Mouse (Mus musculus): Measurements from ENCODE around the gene Smim24.

Gene Smim24

DNA sequence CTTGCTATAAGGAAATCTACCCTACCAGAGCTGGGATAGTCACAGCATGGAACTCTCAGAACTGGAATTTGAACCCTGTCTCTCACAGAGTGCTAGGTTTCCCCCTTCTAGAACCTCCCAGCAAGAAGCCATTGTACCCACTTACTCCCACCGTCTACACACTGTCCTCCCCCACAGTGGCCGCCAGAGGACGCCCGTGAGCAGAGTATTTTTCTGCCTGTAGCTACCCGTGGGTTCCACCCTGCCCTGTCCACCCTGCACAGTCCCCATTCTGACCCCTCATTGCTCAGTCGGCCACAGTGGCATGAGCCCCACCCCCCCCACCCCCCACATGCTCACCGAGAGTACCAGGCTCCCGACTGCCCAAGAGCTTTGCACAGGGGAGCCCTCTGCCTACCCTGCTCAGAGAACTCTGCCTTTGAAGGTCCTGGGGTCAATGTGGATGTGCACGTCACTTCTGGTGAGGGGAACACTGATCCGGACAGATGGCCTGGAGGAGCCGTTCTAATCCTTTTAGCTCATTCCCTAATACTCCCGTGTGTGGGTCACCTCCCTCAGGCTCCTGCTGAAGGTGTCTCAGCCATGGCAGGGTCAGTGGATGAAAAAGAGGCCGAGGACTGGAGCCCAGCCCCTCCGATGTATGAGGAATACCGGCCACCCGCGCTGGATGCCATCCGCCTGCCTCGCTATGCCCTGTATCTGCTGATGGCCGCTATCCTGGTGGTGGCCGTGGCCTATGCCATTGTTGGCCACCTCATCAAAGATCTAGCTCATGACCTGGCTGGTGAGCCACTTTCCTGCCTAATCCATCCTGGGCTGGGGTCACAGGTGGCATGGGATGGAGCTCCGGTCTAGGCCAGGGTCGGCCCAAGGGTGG, 2.8 kb upstream of the Smim24 start:
- in situ Hi-C loops (cut with MboI, MseI) = no loop called here

DNA sequence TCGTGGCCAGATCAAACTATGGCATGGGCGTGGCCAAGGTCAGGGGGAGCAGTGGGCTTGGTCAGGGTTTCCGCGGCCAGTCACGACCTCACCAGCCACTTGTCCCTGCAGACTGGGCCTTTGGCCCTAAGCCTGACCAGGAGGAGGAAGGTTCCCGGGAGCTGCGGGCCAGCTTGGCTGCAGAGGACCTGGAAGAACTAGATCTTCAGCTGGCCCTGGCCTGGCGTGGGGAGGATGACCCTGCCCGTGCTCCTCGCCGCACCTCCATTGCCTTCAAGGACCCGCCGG, 2.2 kb upstream of the Smim24 start:
- in situ Hi-C loops (cut with MboI, MseI) = no loop called here

DNA sequence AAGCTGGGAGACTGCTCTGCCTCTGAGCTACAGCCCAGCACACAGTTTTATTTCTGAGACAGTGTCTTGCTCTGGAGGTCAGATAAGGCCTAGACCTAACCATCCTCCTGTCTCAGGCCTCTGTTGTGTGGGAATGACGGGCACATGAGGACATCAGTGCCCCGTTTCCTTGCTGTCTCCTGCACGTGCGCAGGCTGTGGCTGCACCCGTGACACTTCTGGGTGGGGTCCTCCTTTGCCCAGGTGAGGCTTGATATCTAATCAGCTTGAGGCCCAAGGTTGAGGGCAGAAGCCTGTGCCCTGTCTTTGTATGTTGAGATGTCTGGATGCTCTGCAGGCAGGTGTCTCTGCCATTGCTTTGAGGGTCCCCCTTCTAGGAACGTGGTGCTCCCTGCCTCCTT, 581 bp upstream of the Smim24 start:
- in situ Hi-C loops (cut with MboI, MseI) = no loop called here

DNA sequence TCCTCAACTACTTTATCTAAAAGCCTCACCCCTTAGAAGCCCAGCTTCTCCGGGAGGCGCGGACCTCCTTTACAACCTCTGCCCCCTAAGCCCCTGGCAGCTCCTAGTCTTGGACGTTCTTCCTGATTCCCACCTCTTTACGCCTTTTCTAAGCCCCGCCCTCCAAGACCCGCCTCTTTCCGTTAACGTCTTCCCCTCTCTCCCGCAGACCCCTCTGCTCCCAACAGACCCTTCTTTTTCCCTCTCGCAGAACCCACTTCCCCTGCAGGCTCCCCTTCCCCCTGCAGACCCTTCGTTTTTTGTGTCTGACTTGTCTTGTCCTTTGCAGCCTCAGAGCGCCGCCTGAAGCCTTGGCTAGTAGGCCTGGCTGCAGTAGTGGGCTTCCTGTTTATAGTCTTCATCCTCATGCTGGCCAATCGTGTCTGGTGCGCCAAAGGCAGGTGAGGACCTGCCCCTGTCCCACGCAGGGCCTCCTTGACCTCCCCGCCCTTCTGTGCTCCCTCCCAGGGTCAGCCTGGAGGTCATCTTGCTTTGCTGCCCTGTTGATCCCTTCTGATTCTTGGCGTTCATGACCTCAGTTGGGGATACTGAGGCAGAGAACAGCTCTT, 709 bp downstream of the Smim24 start:
- in situ Hi-C loops (cut with MboI, MseI) = no loop called here

DNA sequence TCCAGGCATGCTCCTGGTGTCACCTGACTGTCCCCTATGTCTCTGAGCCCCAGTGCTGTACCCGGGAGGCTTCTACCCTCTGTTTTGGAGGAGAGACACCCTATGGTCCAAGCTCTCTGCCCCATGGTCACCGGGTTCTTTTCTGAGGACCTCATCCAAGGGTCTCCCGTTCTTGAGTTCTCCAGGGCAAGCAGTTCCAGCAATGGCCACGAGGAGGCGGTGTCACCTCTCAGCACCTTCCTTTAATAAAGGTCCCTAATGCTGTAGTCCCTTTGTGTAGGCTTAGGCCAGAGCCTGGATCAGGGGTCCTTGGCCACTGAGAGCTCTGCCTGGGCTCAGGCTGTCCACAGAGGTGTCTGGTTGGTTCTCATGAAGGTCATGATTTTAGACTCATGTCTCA, 2.3 kb downstream of the Smim24 start:
- in situ Hi-C loops (cut with MboI, MseI) = loop anchor here (5.0 kb wide), 1 partner anchor 137 kb away; no protein-coding TSS in a partner anchor

DNA sequence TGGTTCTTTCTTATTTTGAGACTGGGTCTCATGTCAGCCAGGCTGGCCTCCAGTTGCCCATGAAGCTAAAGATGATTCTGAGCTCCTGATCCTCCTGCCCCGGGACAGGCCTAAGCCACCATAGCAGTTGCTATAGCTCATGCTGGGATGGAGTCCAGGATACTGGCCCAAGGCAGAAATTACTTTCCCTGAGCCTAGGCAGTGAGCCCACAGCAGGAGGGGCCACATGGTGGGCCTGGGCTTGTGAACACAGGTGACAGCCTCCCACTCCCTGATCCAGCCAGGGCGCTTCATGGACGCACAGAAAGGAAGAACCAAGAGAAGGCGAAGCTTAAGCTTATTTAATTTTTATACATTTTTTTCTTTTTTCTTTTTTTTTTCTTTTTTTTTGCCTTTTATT, 3.0 kb downstream of the Smim24 start:
- in situ Hi-C loops (cut with MboI, MseI) = loop anchor here (5.0 kb wide), 1 partner anchor 136 kb away; no protein-coding TSS in a partner anchor

DNA sequence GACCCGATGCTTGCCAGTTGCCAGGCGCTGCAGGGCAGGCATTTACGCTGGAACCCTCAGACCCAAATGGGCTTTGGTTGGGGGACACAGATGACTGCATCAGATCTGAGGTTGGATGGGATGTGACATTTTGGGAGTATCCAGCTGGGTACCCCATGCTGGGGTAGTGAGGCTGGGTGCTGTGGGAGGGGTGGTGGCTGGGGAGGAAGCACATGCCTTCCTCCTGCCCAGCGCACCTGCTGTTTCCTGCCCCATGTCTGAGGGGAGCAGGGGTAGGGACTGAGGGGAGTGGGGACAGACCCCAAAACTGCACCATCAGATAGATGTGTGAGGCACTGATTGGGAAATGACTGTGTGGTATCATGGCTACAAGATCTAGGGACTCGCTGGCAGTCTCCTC, 3.9 kb downstream of the Smim24 start:
- in situ Hi-C loops (cut with MboI, MseI) = loop anchor here (5.0 kb wide), 1 partner anchor 136 kb away; no protein-coding TSS in a partner anchor

DNA sequence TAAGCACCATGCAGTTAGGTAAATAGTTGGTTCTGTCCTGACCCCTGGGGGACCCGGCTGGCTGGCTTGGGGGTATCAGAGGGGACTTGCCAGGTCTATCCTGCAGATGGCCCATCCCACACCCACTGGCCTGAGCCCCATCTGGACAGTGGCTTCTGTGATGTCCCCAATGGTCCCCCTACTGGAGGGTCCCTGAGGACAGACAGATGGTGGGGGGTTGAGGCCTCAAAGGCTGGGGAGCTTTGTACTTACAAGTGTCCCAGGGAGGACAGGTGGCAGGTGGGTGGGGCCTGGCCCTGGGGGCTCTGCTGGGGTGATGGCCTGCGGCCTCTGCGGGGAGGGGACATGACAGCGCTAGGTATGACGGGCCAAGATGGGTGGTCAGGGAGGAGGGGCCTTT, 6.4 kb downstream of the Smim24 start:
- in situ Hi-C loops (cut with MboI, MseI) = loop anchor here (5.0 kb wide), 1 partner anchor 133 kb away; no protein-coding TSS in a partner anchor

DNA sequence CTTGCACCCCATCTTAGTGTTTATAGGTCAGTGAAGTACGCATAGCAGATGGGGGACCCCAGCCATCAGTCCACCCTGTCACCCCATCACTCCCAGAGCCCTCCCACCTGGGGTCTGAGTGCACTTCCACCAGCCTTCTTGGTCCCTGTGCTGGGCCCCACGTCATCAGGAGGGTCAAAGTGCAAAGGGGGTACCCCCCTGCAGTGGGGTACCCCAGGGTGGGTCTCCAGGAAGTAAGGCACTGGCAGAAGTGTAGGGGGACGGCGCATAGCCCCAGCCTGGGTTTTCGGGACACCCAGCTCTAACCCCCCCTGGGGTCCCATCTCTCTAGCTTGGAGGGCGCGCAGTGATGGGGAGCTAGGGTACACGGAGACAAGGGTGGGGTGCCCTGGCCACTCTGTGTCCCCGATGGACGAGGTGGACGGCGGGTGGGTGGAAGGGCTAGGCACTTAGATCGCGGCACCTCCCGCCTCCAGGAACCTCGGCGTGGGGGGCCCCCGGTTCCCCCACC, 7.0 kb downstream of the Smim24 start:
- in situ Hi-C loops (cut with MboI, MseI) = loop anchor here (5.0 kb wide), 1 partner anchor 132 kb away; no protein-coding TSS in a partner anchor

DNA sequence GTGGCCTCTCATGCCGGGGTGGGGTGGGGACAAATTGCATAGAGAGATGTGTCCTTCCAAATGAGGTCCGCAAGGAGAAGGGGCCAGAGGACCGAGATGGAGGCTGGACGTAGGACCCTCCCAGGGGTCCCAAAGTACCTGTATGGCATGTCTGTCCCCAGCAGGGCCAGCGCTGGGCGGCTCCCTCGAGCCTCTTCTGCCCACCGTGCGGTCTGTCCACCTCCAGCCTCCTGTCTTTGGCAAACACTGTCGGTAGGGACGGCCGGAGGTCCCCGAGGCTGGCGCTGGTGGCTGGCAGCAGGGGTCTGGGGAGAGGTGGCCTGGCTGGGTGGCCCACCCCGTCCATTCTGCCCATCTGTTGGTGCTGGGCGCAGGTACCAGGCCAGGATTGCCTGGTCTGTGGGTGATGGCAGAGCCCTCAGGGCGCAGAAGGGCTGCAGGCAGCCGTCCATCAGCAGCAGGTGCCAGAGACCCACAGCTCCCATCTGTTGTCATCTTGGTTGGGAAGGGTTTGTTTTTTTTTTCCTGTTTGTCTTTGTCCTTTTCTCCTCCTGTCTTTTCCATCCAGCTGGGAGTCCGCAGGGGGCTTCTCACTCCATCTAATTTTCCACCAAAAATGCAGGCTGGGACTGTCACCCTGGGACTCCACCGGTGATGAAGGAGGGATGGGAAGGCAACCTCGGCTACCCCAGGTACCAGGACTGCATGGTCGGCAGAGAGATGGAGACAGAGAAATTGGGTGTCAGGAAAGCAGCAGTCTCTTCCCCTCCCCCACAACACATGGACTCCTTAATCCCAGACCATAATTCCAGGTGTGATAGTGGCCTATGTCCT, 7.7 kb downstream of the Smim24 start:
- in situ Hi-C loops (cut with MboI, MseI) = no loop called here

DNA sequence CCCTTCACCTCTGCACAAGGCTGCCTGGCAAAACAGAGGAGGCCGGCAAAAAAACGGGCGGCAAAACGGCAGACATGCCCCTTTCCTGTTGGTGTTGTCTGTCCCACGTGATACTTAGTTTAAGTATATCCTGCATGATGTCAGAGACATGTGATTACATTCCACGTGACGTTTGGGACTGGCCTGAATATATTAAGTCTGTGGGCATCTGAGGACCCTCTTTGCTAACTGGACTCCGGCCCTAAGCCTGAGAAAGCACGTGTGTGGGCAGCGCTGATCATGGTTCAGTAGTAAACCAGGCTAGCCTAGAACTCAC, 8.3 kb downstream of the Smim24 start:
- in situ Hi-C loops (cut with MboI, MseI) = no loop called here

DNA sequence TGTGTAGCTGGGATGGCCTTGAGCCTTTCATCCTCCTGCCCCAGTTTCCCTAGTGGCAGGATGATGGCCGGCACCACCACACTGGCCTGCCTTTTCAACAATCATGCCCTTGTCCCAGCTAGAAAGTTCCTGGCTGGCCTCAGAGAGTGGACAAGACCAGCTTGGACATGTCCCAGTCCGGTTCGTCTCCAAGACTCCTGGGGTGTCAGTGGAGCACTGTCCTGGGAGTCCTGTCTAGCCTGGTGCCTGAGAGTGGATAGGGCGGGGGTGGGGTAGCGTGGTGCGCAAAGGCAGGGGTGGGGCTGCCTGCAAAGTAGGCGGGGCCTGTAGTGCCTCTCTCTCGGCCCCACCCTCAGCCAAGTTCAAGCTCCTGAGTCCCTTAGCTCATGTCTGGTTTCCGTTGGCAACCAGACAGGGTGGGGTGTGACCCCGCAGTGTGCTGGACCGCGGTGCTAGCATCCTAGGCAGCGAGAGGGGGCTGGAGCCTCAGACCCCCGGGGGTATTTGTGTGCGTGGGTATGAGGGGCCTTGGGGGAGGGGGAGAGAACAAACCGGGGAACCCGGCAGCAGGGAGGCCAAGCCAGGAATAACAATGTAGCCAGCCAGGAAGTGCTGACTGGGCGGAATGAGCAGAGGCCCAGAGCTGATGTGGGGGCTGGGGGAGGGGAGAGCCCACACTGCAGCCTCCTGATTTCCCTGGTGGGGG, 8.8 kb downstream of the Smim24 start:
- in situ Hi-C loops (cut with MboI, MseI) = no loop called here

DNA sequence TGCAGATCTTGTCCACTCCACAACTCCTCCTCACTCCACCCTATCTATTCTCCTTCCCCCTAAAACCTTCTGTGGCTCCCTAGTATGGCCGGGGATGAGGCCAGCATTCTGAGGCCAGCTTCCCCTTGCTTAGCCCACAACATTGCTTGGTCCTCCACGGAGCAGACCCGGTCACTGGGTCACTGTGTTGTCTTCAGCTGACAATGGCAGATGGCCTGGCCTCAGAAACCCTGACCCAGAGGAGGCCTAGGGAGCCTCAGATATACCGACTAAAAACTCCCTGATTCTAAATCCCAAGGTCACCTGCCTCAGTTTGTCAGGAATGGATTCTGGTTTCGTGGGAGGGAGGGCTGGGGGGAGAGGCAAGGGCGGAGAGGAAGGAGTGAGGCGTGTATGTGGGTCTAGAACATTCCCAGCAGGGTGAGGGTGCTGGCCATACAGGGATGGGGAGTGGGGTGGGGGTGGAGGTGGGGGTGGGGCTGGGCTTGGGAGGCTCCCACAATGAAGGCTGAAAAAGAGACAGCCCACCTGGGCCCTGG, 9.4 kb downstream of the Smim24 start:
- in situ Hi-C loops (cut with MboI, MseI) = no loop called here

DNA sequence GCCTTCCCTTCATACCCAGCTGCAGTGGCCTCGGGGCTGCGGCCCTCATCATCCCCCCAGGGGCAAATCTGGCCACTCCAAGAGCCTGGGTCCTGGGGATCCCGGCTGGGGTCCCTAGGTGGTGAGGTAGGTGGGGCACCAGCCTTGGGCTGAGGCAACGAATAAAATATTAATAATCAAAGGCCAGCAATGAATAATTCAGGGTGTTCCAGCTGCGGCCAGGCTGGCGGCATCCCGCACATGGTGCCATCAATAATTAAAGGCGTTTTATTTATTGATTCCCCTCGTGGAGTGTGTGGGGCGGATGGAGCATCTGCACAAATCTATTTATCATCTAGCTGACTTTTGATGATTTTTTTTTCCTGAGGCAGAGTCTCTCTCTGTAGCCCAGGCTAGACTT, 10.7 kb downstream of the Smim24 start:
- in situ Hi-C loops (cut with MboI, MseI) = no loop called here

DNA sequence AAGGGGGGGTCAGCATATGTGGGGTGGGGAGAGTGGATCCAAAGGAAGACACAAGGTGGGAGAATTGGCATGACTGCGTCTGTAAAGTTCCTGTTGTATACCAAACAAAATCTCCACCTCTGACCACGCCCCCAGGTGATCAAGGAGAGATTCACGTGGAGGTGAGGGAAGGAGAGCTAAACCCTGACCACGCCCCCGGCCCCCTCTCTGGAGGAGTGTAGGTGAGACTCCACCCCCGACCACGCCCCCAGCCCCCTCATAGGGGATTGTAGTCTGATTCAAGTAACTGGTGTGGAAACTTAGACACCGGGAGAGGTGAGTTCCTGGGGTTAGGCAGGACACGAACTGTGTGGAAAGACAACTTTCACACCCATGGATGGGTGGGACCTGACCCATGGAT, 11.2 kb downstream of the Smim24 start:
- in situ Hi-C loops (cut with MboI, MseI) = no loop called here

DNA sequence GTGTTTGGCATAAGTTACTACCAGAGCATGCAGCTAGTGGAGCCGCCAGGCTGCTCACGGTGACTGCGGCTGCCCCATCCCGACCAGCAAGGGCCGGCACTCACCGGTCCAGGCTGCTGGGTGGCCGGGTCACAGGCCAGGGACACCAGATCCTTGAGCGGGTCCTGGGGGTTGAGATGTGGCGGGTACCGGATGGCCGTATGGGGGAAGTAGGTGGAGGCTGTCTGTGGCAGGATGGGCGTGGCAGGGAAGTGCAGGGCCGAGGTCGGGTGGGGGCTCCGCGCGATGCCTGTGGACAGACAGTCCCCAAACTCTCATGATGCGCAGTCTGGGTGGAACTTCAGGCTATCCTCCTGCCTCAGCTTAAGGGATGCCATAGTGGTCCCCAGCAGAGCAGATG, 11.9 kb downstream of the Smim24 start:
- in situ Hi-C loops (cut with MboI, MseI) = loop anchor here (5.0 kb wide), 1 partner anchor 38 kb away; no protein-coding TSS in a partner anchor

DNA sequence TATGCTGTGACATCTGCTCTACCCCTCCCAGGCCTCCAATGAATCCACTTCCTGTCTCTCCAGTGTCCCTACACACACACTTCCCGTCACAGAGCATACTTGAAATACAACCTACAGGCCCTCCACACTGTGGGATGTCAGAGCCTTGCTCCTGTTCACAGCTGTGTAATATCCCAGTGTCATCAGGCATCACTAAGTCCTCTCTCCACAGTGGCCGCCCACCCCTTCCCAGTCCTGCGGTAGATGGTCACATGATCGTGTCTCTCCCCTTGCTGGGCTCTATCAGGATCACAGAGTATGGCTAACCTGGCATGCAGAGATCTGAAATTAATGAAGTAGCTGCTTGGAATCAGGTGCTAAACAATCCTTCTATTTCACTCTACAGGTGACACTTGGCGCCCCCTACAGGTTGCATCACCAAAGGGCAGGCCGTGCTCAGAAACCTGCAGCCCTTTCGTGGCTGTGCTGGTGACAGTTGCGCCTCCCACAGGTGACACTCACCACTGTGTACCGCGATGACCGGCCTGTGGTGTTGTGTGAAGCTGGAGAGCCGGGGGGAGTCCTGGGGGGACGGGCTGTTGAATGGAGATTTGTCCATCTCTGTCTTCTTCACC, 12.8 kb downstream of the Smim24 start:
- in situ Hi-C loops (cut with MboI, MseI) = loop anchor here (5.0 kb wide), 1 partner anchor 37 kb away; no protein-coding TSS in a partner anchor

DNA sequence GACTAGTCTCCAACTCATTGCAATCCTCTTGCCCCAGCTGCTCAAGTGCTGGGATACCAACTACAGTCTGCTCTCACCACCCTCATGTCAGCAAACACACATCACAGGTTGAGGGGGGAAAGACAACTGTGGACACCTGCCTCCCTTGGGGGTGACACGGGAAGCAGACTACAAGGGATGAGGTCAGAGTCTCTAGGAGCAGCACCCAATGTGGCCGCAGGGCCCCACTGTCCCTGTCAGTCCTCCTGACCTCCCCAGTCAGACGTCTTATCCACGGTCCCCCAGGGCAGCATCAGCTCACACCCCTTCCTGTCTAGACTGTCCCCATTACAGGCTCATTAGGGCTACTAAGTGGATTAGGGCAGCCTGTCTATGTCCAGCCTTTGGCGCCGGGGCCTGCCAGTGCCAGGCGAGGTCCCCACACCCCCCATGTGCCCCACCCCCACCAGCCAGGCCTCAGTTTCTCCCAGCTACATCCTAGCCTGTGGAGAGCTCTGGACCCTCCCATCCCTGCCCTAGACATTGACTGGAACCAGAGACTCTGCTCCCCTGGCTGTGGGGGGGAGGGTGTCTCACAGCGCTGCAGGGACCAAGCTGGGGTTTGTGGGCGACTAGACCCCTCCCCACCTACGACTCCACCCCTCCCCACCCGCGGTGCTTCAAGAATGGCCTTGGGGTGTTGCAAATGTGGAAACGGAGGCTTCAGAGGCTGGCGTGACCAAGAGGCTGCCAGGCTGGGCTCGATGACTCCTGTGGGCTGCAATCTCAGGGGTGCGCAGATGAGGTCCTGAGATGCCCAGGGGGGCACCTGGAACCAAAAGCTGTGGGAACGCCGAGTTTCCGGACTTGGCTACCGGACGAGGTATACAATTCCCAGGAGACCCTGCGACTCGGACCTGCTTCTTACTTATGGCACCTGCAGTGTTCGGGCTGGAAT, 13.9 kb downstream of the Smim24 start:
- in situ Hi-C loops (cut with MboI, MseI) = loop anchor here (5.0 kb wide), 1 partner anchor 36 kb away; no protein-coding TSS in a partner anchor
